Mouse (Mus musculus) heart, postnatal 0 days (tissue): ENCODE measurements around the gene Mns1.

Source experiments
- CTCF ChIP-seq: IDR thresholded peaks from 2 replicates; pipeline ENCODE4 v1.5.1; 2016; ENCODE audit warnings: antibody characterized with exemption, control low read depth, low read depth
- EP300 ChIP-seq: IDR thresholded peaks from 2 replicates; pipeline ENCODE4 v1.6.1; 2016; ENCODE audit warnings: antibody characterized with exemption, low read depth

DNA sequence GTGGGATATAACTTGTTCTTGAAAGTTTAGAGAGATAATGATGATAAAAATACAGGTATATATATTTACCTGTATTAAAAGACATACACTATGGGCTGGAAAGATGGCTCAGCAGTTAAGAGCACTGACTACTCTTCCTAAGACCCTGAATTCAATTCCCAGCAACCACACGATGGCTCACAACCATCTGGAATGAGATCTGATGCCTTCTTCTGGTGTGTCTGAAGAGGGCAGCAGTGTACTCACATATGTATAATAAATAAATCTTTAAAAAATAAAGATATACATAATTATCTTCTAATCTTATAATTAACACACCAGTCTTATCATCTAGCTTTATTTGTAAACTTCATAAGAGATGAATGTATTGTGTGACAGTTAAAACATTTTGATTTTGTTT, 18.6 kb downstream of the Mns1 start:
- TF ChIP-seq EP300 (no peak), CTCF (no peak)
